Mouse (Mus musculus) Patski (cell line): ENCODE data around the gene Rnf13. TPM values are rescaled to one million over a fixed set of nuclear protein-coding genes. Genes with fewer than 3 reads are reported as not detected.

Source experiments
- ATAC-seq: fragments of 100-300 bp; one replicate; pipeline ENCODE4 v1.8.0; 2021
- CTCF ChIA-PET: fragments of 350-600 bp; sonication (Branson Sonifier 250); formaldehyde crosslinking; loops from one replicate; lab custom pipeline; 2022; ENCODE audit warnings: inconsistent platforms; lab: Charles Lee
- POLR2A ChIA-PET: fragments of 350-600 bp; sonication (Branson Sonifier 250); formaldehyde crosslinking; loops from one replicate; lab custom pipeline; 2022; ENCODE audit warnings: antibody characterized with exemption, inconsistent platforms; lab: Charles Lee
- DNase-seq: peaks from one replicate; pipeline ENCODE4 v3.0.0-alpha.2; 2011; ENCODE audit warnings: low read depth, low spot score
- H3K27me3 ChIP-seq: fragments of 371-371 bp; one replicate; pipeline ENCODE4 v1.5.1; 2021
- CTCF ChIP-seq: fragments of 100-300 bp; IDR thresholded peaks from one replicate; pipeline ENCODE4 v1.5.1; 2021
- in situ Hi-C: fragments of 300-500 bp; cut with MboI; formaldehyde crosslinking; loops from 3 replicates; pipeline ENCODE4 v1.11.1; 2018; ENCODE audit warnings: low pct_unique_long_range_greater_than_20kb, mixed read lengths
- polyA plus RNA-seq: library from polyadenylated mRNA; unstranded; gene quantifications from one replicate; pipeline ENCODE4 v1.2.3, GENCODE M21; 2021

Rnf13 gene
- polyA plus RNA-seq = 134 TPM

- ATAC-seq (peak; percentile 99), DNase-seq (peak; percentile 93)
- ChIA-PET CTCF (interaction anchor here (1.6 kb wide), 1 partner anchor 69 kb away, joined by 4 read pairs; no protein-coding TSS in a partner anchor), POLR2A (interaction anchor here (0.6 kb wide), 1 partner anchor 90 kb away, joined by 3 read pairs; no protein-coding TSS in a partner anchor)
- in situ Hi-C loops = no loop called here
- H3K27me3 ChIP-seq = no peaks in the 10 kb centered on the region
- no peak for TF ChIP-seq CTCF
These were observed at the start of gene Rnf13 for GRCm38 (mm10) chr3:57735511-57736370. Gene Rnf13 (plus strand): TSS chr3:57736062.

- no peaks in the 10 kb centered on the region for H3K27me3 ChIP-seq
- POLR2A ChIA-PET = no interaction called here
These were observed 44.1 kb upstream of the Rnf13 start for GRCm38 (mm10) chr3:57691772-57692171.

GRCm38 (mm10) chr3:57692719-57693118, 43.1 kb upstream of the Rnf13 start, which contains the start of gene Ankub1:
Gene Ankub1 (minus strand): TSS chr3:57692799.
- in situ Hi-C loops = no loop called here
- ATAC-seq (no peak), DNase-seq (no peak)
- ChIA-PET CTCF (interaction anchor here (1.0 kb wide), 1 partner anchor 18 kb away, joined by 3 read pairs; no protein-coding TSS in a partner anchor), POLR2A (no interaction called here)
- no peak for TF ChIP-seq CTCF
- H3K27me3 ChIP-seq = no peaks in the 10 kb centered on the region

More at GRCm38 (mm10) chr3:57691772-57692171, 44.1 kb upstream of the Rnf13 start:
- DNase-seq (no peak), ATAC-seq (no peak)
- no peak for TF ChIP-seq CTCF
- CTCF ChIA-PET = interaction anchor here (1.6 to 3.1 kb wide), 3 partner anchors 14 to 34 kb away, joined by 3 to 13 read pairs (median 5); no protein-coding TSS in a partner anchor
- in situ Hi-C loops = no loop called here

GRCm38 (mm10) chr3:57696249-57696648, 39.6 kb upstream of the Rnf13 start:
- TF ChIP-seq CTCF = no peak
- ChIA-PET POLR2A (interaction anchor here (0.7 kb wide), 1 partner anchor 33 kb away, joined by 3 read pairs; no protein-coding TSS in a partner anchor), CTCF (interaction anchor here (1.3 kb wide), 1 partner anchor 11 kb away, joined by 3 read pairs; no protein-coding TSS in a partner anchor)
- in situ Hi-C loops = no loop called here
- ATAC-seq (no peak), DNase-seq (no peak)
- no peaks in the 10 kb centered on the region for H3K27me3 ChIP-seq

GRCm38 (mm10) chr3:57696779-57697178, 39.1 kb upstream of the Rnf13 start:
- DNase-seq = no peak
- ChIA-PET CTCF (interaction anchor here (1.0 to 1.3 kb wide), 2 partner anchors 10 to 26 kb away, joined by 3 to 5 read pairs; no protein-coding TSS in a partner anchor), POLR2A (interaction anchor here (0.6 to 0.7 kb wide), 2 partner anchors 25 to 32 kb away, joined by 3 read pairs; no protein-coding TSS in a partner anchor)
- in situ Hi-C loops = no loop called here
- TF ChIP-seq CTCF = no peak
- H3K27me3 ChIP-seq = no peaks in the 10 kb centered on the region
- no peak for ATAC-seq

- CTCF ChIA-PET = no interaction called here
- in situ Hi-C loops = no loop called here
- peaks cover 11% of the 10 kb centered on the region for H3K27me3 ChIP-seq
- no peak for DNase-seq
- POLR2A ChIA-PET = no interaction called here
- TF ChIP-seq CTCF = no peak
- ATAC-seq = no peak
These were observed 21.7 kb upstream of the Rnf13 start for GRCm38 (mm10) chr3:57714151-57714550.

- CTCF ChIA-PET = interaction anchor here (0.8 kb wide), 1 partner anchor 261 kb away, joined by 3 read pairs; no protein-coding TSS in a partner anchor
- no peak for TF ChIP-seq CTCF
- no peaks in the 10 kb centered on the region for H3K27me3 ChIP-seq
- no peak for ATAC-seq
- DNase-seq = no peak
- in situ Hi-C loops = loop anchor here (5.0 kb wide), 1 partner anchor 65 kb away; no protein-coding TSS in a partner anchor
- POLR2A ChIA-PET = no interaction called here
These were observed 3.5 kb upstream of the Rnf13 start for GRCm38 (mm10) chr3:57732206-57732915.

- CTCF ChIA-PET = no interaction called here
- H3K27me3 ChIP-seq = no peaks in the 10 kb centered on the region
- in situ Hi-C loops = no loop called here
- DNase-seq = peak; percentile 24
- POLR2A ChIA-PET = interaction anchor here (0.5 to 0.7 kb wide), 3 partner anchors 9 to 90 kb away, joined by 3 read pairs; no protein-coding TSS in a partner anchor
- no peak for ATAC-seq
- TF ChIP-seq CTCF = no peak
These were observed 695 bp downstream of the Rnf13 start for GRCm38 (mm10) chr3:57736419-57737095.

- ChIA-PET CTCF (no interaction called here), POLR2A (no interaction called here)
- no peaks in the 10 kb centered on the region for H3K27me3 ChIP-seq
- in situ Hi-C loops = no loop called here
- TF ChIP-seq CTCF = no peak
- DNase-seq = no peak
- no peak for ATAC-seq
These were observed 4.0 kb downstream of the Rnf13 start for GRCm38 (mm10) chr3:57739830-57740229.
